Comparison of ENCODE assay signal across 20 mouse cellular contexts in the genomic region with DNA sequence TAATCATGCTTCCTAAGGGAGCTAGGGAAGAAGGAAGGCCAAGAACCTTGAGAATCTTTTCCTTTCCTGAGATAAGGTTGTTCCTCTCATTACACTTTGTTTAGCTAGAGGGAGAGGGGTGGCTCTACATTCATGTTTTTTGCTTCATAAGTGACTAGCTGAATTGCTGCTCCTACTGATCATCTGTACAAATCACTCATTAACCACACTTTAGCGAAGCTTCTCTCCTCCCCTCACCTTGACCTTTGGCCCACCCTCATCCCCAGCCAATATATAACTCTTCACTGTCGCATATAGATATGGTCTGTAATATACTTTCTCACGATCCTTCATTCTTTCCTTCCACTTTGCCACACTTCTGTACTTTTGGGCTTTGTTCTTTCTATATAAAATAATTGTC.
"Had no signal": no experiment of that assay in that cellular context is flagged by ENCODE, and none has a peak within 500 bp of the region (broad histone marks: within the 10 kb centered on the region; RNA-seq: fewer than 3 reads in every experiment).

No protein-coding gene starts in this region.

- H3K4me2 ChIP-seq: limb, embryonic 13.5 days; liver, embryonic 15.5 days; neural tube, embryonic 13.5 days; stomach, embryonic 15.5 days had no signal

- DNase-seq: kidney, postnatal 25 days; layer of hippocampus, adult 9-11 months; liver; lung, adult 2 months; lung, postnatal 14 days; lung, postnatal 4 days; retina, postnatal 1 day; right cerebral cortex, postnatal 25 days; spleen, adult 18-20 months; thymus, postnatal 25 days had no signal

- H3K9ac ChIP-seq: limb, embryonic 13.5 days; liver, embryonic 15.5 days; neural tube, embryonic 13.5 days; stomach, embryonic 15.5 days had no signal

- H3K9me3 ChIP-seq: limb, embryonic 10.5 days; limb, embryonic 13.5 days; liver, embryonic 15.5 days; neural tube, embryonic 13.5 days; stomach, embryonic 15.5 days had no signal

- H3K27ac ChIP-seq: hindbrain, postnatal 0 days; kidney, postnatal 0 days; layer of hippocampus, adult 2 months; limb, embryonic 10.5 days; limb, embryonic 13.5 days; liver, embryonic 15.5 days; neural tube, embryonic 13.5 days; stomach, embryonic 15.5 days had no signal

- H3K4me3 ChIP-seq: layer of hippocampus, adult 2 months; limb, embryonic 10.5 days; limb, embryonic 13.5 days; liver, embryonic 15.5 days; myocyte; neural tube, embryonic 13.5 days; stomach, embryonic 15.5 days had no signal

- H3K4me1 ChIP-seq: limb, embryonic 10.5 days; limb, embryonic 13.5 days; liver, embryonic 15.5 days; stomach, embryonic 15.5 days had no signal

- H3K27me3 ChIP-seq: limb, embryonic 13.5 days; liver, embryonic 15.5 days; neural tube, embryonic 13.5 days; stomach, embryonic 15.5 days had no signal

- ATAC-seq: hindbrain, postnatal 0 days; inflammation-experienced regulatory T-cells, adult 6 months had no signal

- H3K36me3 ChIP-seq: limb, embryonic 10.5 days; limb, embryonic 13.5 days; liver, embryonic 15.5 days; neural tube, embryonic 13.5 days; stomach, embryonic 15.5 days had no signal
